Mouse (Mus musculus) thymus, adult 2 months (tissue): ENCODE results near the gene Pou2f2. TPM values are rescaled to one million over a fixed set of nuclear protein-coding genes. Genes with fewer than 3 reads are reported as not detected.

Source experiments
- DNase-seq: peaks from one replicate; pipeline ENCODE4 v3.0.0; 2021
- H3K27ac ChIP-seq: fragments of 200-500 bp; 2 replicates; pipeline ENCODE4 v1.5.1; 2012; ENCODE audit warnings: low read length, control low read depth; ENCODE audit not compliant: control insufficient read depth, insufficient read depth
- H3K27me3 ChIP-seq: fragments of 200-500 bp; 2 replicates; pipeline ENCODE4 v1.6.1; 2012; ENCODE audit warnings: mild to moderate bottlenecking, low read length, moderate library complexity, mixed read lengths; ENCODE audit not compliant: control insufficient read depth, insufficient read depth
- H3K36me3 ChIP-seq: fragments of 200-500 bp; 2 replicates; pipeline ENCODE4 v1.6.1; 2012; ENCODE audit warnings: mild to moderate bottlenecking, low read length, moderate library complexity; ENCODE audit not compliant: control insufficient read depth, insufficient read depth
- H3K4me1 ChIP-seq: fragments of 200-500 bp; replicated peaks from 2 replicates; pipeline ENCODE4 v1.6.1; 2012; ENCODE audit warnings: low read length; ENCODE audit not compliant: control insufficient read depth, insufficient read depth
- H3K4me3 ChIP-seq: fragments of 200-500 bp; 2 replicates; pipeline ENCODE4 v1.5.1; 2012; ENCODE audit warnings: mild to moderate bottlenecking, low read length, control low read depth, moderate library complexity; ENCODE audit not compliant: control insufficient read depth, insufficient read depth
- CTCF ChIP-seq: fragments of 200-500 bp; IDR thresholded peaks from 2 replicates; pipeline ENCODE4 v1.5.1; 2012; ENCODE audit warnings: mild to moderate bottlenecking, control low read depth, low read length, moderate library complexity, borderline replicate concordance; ENCODE audit not compliant: control insufficient read depth, poor library complexity, insufficient read depth; ENCODE audit errors: extremely low read depth
- POLR2A ChIP-seq: fragments of 200-500 bp; IDR thresholded peaks from 2 replicates; pipeline ENCODE4 v1.6.1; 2012; ENCODE audit warnings: mild to moderate bottlenecking, low read length, control low read depth, moderate library complexity; ENCODE audit not compliant: control insufficient read depth, poor library complexity, insufficient read depth; ENCODE audit errors: extremely low read depth
- WGBS: fragments of 180-500 bp; shearing (Covaris S2); methylation state at CpG from one replicate; pipeline ENCODE4 v1.1.7; 2018; 5-methylcytosine and 5-hydroxymethylcytosine counted together
- polyA plus RNA-seq: library from polyadenylated mRNA; depleted of rRNA; stranded (reverse); fragments of >200 nt; gene quantifications from 2 replicates; pipeline ENCODE4 v1.2.3, GENCODE M21; 2012

The Pou2f2 gene
- polyA plus RNA-seq, 1 experiment, result 5.6 TPM

DNA sequence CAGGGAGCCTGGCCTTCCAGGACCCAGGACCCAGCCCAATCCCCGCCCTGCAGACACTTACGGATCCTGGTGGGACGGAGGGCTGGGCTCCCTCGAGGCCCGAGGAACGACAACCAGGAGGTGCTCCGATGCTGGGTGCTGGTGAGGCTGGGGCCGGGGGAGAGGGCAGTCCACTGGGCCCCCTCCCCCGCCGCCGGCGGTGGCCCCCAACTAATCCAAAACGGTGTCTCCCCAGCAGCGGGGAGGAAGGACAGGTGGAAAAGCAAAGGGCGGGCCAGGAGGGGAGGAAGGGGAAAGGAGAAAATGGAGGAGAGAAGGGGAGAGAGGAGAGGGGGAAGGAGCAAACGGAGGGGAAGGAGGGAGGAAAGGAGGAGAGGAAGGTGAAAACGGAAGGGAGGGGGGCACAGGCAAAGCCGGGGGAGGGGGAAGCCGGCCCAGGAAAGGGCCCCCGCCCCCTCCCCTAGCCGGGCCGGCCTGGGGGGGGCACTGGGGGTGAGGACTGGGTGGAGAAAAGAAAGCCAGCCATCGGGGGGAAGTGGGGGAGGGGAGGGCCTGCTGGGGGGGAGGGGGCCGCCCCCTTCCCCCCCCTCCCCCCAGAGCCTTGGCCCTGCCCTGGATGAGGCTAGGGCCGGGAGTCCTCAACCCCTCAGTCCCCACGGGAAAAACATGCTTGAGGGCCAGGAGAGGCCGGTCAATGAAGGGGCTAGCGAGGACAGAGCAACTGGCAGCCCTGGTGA lies 107.4 kb downstream of the Pou2f2 start, which contains the start of the genes Grik5 and Zfp574:
Grik5 (minus strand) TSS at position 368 of the 737 bp plus-strand sequence.
Zfp574 (plus strand) TSS at position 589 of the 737 bp plus-strand sequence.
- Histone ChIP-seq H3K4me1 (peaks cover 12% of the 10 kb centered on the region), H3K36me3 (no peaks in the 10 kb centered on the region), H3K27me3 (no peaks in the 10 kb centered on the region; the same call in 1 of the 2 replicates), H3K27ac (no peak within 1 kb of the TSS), H3K4me3 (peak within 1 kb of the TSS; percentile 25)
- no peak for DNase-seq
- WGBS, result 20% methylated on average over 27 of the region's 28 CpGs
- no peak for TF ChIP-seq POLR2A
- TF ChIP-seq CTCF, result no peak

GRCm38 (mm10) chr7:25068724-25069123 lies 110.8 kb downstream of the Pou2f2 start:
- Histone ChIP-seq H3K27me3 (no peaks in the 10 kb centered on the region; the same call in 1 of the 2 replicates), H3K4me1 (peaks cover 8% of the 10 kb centered on the region), H3K4me3 (no peak overlapping the region), H3K36me3 (no peaks in the 10 kb centered on the region), H3K27ac (no peak overlapping the region)
- TF ChIP-seq CTCF, result no peak
- no peak for TF ChIP-seq POLR2A
- WGBS, result 81% methylated on average over 2 of the region's 2 CpGs
- DNase-seq, result no peak

GRCm38 (mm10) chr7:25067909-25068656 lies 111.4 kb downstream of the Pou2f2 start:
- DNase-seq, result no peak
- Histone ChIP-seq H3K27me3 (no peaks in the 10 kb centered on the region; the same call in 1 of the 2 replicates), H3K4me1 (peaks cover 6% of the 10 kb centered on the region), H3K27ac (no peak overlapping the region), H3K4me3 (no peak overlapping the region), H3K36me3 (no peaks in the 10 kb centered on the region)
- TF ChIP-seq CTCF, result no peak
- TF ChIP-seq POLR2A, result no peak
- WGBS, result 81% methylated on average over 22 of the region's 22 CpGs

GRCm38 (mm10) chr7:25067338-25067737 lies 112.2 kb downstream of the Pou2f2 start:
- Histone ChIP-seq H3K36me3 (no peaks in the 10 kb centered on the region), H3K27me3 (no peaks in the 10 kb centered on the region; the same call in 1 of the 2 replicates), H3K4me1 (no peaks in the 10 kb centered on the region), H3K27ac (no peak overlapping the region), H3K4me3 (no peak overlapping the region)
- TF ChIP-seq CTCF (no peak), POLR2A (no peak)
- no peak for DNase-seq
- 93% methylated on average over 7 of the region's 7 CpGs for WGBS

DNA sequence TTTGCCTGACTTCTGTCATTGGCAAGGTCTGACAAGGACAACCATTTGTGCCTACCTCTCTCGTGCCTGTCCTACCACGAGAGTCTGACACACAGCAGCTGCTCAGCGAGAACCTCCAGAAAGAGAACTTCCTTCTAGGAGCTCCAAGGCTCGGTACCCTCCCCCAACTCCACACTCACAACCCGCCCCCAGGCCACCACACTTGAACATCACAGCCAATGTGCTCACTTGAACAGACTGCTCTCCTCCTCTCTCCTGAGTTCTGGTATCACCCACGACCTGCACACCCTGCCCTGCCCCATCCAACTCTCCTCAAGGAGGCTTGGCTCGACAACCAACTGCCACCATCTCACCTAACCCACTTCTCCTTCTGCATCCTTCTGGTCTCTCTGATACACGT lies 115.6 kb downstream of the Pou2f2 start:
- TF ChIP-seq CTCF, result no peak
- no peak for TF ChIP-seq POLR2A
- Histone ChIP-seq H3K4me3 (no peak overlapping the region), H3K36me3 (no peaks in the 10 kb centered on the region), H3K4me1 (no peaks in the 10 kb centered on the region), H3K27ac (no peak overlapping the region), H3K27me3 (no peaks in the 10 kb centered on the region)
- WGBS, result 48% methylated on average over 8 of the region's 8 CpGs
- no peak for DNase-seq

DNA sequence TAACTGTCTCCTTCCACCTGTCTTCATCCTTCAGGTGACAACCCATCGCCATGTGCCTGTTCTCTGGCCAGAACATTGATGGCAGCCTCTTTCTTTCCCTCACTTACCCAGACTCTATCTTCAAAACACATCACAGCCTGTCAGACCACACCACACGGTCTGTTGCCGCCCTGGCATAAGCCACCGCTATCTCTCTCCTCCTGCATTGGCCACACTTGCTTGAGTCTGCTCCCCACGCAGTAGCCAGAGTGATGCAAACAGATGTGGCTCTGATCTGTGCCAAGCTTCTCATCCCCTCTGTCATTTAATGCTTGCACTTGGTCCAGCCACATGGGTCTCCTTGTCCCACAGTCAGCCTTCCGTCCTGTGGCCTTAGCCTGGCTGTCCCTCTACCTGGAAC lies 116.2 kb downstream of the Pou2f2 start:
- Histone ChIP-seq H3K27me3 (no peaks in the 10 kb centered on the region), H3K27ac (no peak overlapping the region), H3K36me3 (no peaks in the 10 kb centered on the region), H3K4me1 (no peaks in the 10 kb centered on the region), H3K4me3 (no peak overlapping the region)
- 83% methylated on average over 6 of the region's 6 CpGs for WGBS
- DNase-seq, result no peak
- TF ChIP-seq CTCF (no peak), POLR2A (no peak)
